Mouse (Mus musculus) myocyte (in vitro differentiated cells): ENCODE measurements at regions not wholly inside any gene's neighbourhood (a gene's known extent, or its start where the extent isn't known, plus 50 kb on each side); places are given as distances from the start of the nearest gene placed in this dataset.

Experiments used
- CEBPB ChIP-seq: IDR thresholded peaks from 2 replicates; pipeline ENCODE4 v1.6.1; 2011; ENCODE audit warnings: mild to moderate bottlenecking, moderate library complexity; ENCODE audit not compliant: poor library complexity, insufficient read depth, severe bottlenecking
- E2F4 ChIP-seq: IDR thresholded peaks from one replicate; pipeline ENCODE4 v1.6.1; 2011; ENCODE audit warnings: mild to moderate bottlenecking, control low read depth, moderate library complexity; ENCODE audit not compliant: insufficient read depth
- MAX ChIP-seq: IDR thresholded peaks from one replicate; pipeline ENCODE4 v1.6.1; 2011; ENCODE audit warnings: low read depth, mild to moderate bottlenecking, control low read depth
- MYOD1 ChIP-seq, 3 experiments: IDR thresholded peaks; one replicate each; pipeline ENCODE4 v1.6.1; 2011; ENCODE audit warnings: control low read depth in 2 of 3, low read depth in 2 of 3, mild to moderate bottlenecking in 2 of 3, moderate library complexity in 1 of 3; ENCODE audit not compliant: insufficient read length in 2 of 3, control insufficient read depth in 1 of 3
- MYOG ChIP-seq, 3 experiments: IDR thresholded peaks; one replicate each; pipeline ENCODE4 v1.6.1; 2011; ENCODE audit warnings: control low read depth in 2 of 3, low read depth in 2 of 3, mild to moderate bottlenecking in 2 of 3; ENCODE audit not compliant: insufficient read length in 2 of 3, control insufficient read depth in 1 of 3, insufficient read depth in 1 of 3
- POLR2A ChIP-seq: IDR thresholded peaks from one replicate; pipeline ENCODE4 v1.6.1; 2011; ENCODE audit warnings: low read depth, mild to moderate bottlenecking, control low read depth, moderate library complexity; ENCODE audit not compliant: insufficient read length
- POLR2AphosphoS2 ChIP-seq: IDR thresholded peaks from one replicate; pipeline ENCODE4 v1.6.1; 2011; ENCODE audit warnings: low read depth, control low read depth; ENCODE audit not compliant: insufficient read length
- REST ChIP-seq: IDR thresholded peaks from one replicate; pipeline ENCODE4 v1.6.1; 2011; ENCODE audit warnings: mild to moderate bottlenecking, control low read depth, moderate library complexity; ENCODE audit not compliant: insufficient read depth, insufficient read length
- SRF ChIP-seq: IDR thresholded peaks from one replicate; pipeline ENCODE4 v1.6.1; 2011; ENCODE audit warnings: low read depth; ENCODE audit not compliant: control insufficient read depth, insufficient read length
- TCF12 ChIP-seq: IDR thresholded peaks from one replicate; pipeline ENCODE4 v1.6.1; 2011; ENCODE audit warnings: mild to moderate bottlenecking, control low read depth; ENCODE audit not compliant: poor library complexity, insufficient read depth, severe bottlenecking
- TCF3 ChIP-seq: IDR thresholded peaks from one replicate; pipeline ENCODE4 v1.6.1; 2011; ENCODE audit warnings: low read depth, control low read depth; ENCODE audit not compliant: insufficient read length
- USF1 ChIP-seq: IDR thresholded peaks from one replicate; pipeline ENCODE4 v1.6.1; 2011; ENCODE audit warnings: low read depth, mild to moderate bottlenecking, control low read depth, moderate library complexity

GRCm38 (mm10) chr5:97815357-97815756 lies 215.5 kb downstream of the Antxr2 start:
- no peak for TF ChIP-seq MAX
- no peak for TF ChIP-seq CEBPB
- no peak for TF ChIP-seq E2F4
- no peak for TF ChIP-seq POLR2A
- no peak for TF ChIP-seq USF1
- TF ChIP-seq REST: no peak
- no peak for TF ChIP-seq TCF12
- no peak for TF ChIP-seq POLR2AphosphoS2
- no peak for TF ChIP-seq MYOD1 (IDR thresholded peaks at IDR 0.05; ENCODE audit: control insufficient read depth in 1 of 3, insufficient read length in 2 of 3, low read depth in 2 of 3)
- no peak for TF ChIP-seq TCF3
- no peak for TF ChIP-seq MYOG (IDR thresholded peaks at IDR 0.05; ENCODE audit: control insufficient read depth in 1 of 3, insufficient read depth in 1 of 3, insufficient read length in 2 of 3, low read depth in 2 of 3)
- TF ChIP-seq SRF: no peak
